Mouse (Mus musculus): Measurements from ENCODE around the gene Olfr821.

GRCm38 (mm10) chr10:130037096-130037495 is 6.9 kb downstream of the Olfr821 start:
- TF ChIP-seq POLR2A (IDR thresholded peaks at IDR 0.05; ENCODE audit: extremely low read depth, insufficient read depth, low read length): no peak
- no peak for TF ChIP-seq CTCF (IDR thresholded peaks at IDR 0.05; ENCODE audit: low read depth, low read length)
